Mouse (Mus musculus): Measurements from ENCODE around the gene Nsg2. TPM values are rescaled to one million over a fixed set of nuclear protein-coding genes. Genes with fewer than 3 reads are reported as not detected.

Gene Nsg2
- total and polyA plus RNA-seq, 2 experiments from 2014 or later = 1.2 to 3.7 TPM

GRCm38 (mm10) chr11:32008852-32009251 lies 8.6 kb downstream of the Nsg2 start:
- Histone ChIP-seq H3K36me3 (replicated peaks; ENCODE audit: control insufficient read depth, insufficient read depth, low read length) (no peaks in the 10 kb centered on the region), H3K27me3 (ENCODE audit: control insufficient read depth, insufficient read depth, low read length) (no peaks in the 10 kb centered on the region), H3K9ac (replicated peaks; ENCODE audit: low read depth, low read length) (no peak overlapping the region), H3K4me3 (ENCODE audit: low read depth, low read length) (no peak overlapping the region), H3K27ac (ENCODE audit: low read depth) (no peak overlapping the region), H3K4me2 (ENCODE audit: low read depth, low read length) (no peak overlapping the region), H3K9me3 (replicated peaks; ENCODE audit: control insufficient read depth, low read length) (peaks cover 11% of the 10 kb centered on the region; the same call in 1 of the 2 replicates), H3K4me1 (ENCODE audit: control insufficient read depth, insufficient read depth) (no peaks in the 10 kb centered on the region)
- 70% methylated on average over 3 of the region's 3 CpGs for WGBS
- ATAC-seq (ENCODE audit: insufficient read depth, low read depth) (no peak), DNase-seq (ENCODE audit: low spot score) (no peak)
- TF ChIP-seq EP300 (IDR thresholded peaks at IDR 0.05; ENCODE audit: low read depth) (no peak), CTCF (IDR thresholded peaks at IDR 0.05; ENCODE audit: low read depth) (no peak)

DNA sequence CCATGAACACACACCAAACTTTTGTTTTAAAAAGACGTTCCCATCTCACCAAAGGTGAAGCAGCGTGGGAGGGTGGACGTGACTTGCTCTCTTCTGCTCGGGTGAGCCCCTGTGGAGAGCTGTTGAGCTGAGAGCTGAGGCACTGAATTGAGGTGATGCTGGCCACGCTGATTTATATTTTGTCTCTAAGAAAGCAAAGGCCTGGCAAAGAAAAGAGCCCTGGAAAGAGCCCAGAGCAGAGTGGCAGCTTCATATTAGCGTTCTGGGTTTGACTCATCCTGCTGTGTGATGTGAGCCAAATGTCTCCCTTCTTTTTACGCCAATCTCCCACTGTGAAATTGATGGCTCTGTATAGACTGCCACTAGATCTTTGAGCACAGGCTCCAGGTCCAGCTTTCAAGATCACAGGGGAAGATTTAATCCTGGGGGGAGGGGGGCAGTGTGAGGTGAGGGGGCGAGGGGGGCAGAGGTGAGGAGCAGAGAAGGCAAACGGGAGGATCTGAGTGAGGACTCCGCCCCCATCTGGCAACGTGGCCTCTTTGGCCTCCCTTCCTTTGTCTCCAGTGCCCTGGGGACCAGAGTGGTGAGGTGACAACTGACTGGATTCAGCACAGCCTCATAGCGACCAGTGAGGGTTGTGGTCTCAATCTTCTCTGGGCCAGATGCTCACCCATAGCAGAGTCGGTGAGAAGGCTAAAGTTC lies 9.8 kb downstream of the Nsg2 start:
- Histone ChIP-seq H3K4me1 (ENCODE audit: control insufficient read depth, insufficient read depth) (no peaks in the 10 kb centered on the region), H3K36me3 (replicated peaks; ENCODE audit: control insufficient read depth, insufficient read depth, low read length) (no peaks in the 10 kb centered on the region), H3K27me3 (ENCODE audit: control insufficient read depth, insufficient read depth, low read length) (no peaks in the 10 kb centered on the region), H3K9ac (replicated peaks; ENCODE audit: low read depth, low read length) (no peak overlapping the region), H3K4me2 (ENCODE audit: low read depth, low read length) (no peak overlapping the region), H3K9me3 (replicated peaks; ENCODE audit: control insufficient read depth, low read length) (peaks cover 11% of the 10 kb centered on the region; the same call in 1 of the 2 replicates), H3K27ac (ENCODE audit: low read depth) (no peak overlapping the region), H3K4me3 (ENCODE audit: low read depth, low read length) (no peak overlapping the region)
- no peak for ATAC-seq (ENCODE audit: insufficient read depth, low read depth)
- DNase-seq (ENCODE audit: low spot score) = no peak
- no peak for TF ChIP-seq CTCF (IDR thresholded peaks at IDR 0.05; ENCODE audit: low read depth)
- TF ChIP-seq EP300 (IDR thresholded peaks at IDR 0.05; ENCODE audit: low read depth) = no peak
- 41% methylated on average over 13 of the region's 13 CpGs for WGBS

DNA sequence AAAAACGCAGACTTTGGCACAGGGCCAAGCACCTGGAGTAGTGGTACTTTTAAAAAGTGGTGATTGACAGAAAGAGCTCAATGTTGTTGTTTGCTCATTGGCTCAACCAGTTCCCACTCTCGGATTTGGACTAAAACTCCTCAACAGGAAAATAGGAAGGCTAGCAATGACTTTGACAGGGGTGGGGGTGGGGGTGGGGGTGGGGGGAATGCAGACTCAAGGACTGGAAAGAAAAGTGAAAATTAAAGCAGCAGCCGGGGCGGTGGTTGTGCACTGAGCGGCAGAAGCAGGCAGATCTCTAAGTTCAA lies 10.4 kb downstream of the Nsg2 start:
- 59% methylated on average over 5 of the region's 5 CpGs for WGBS
- no peak overlapping the region for H3K4me2 ChIP-seq (ENCODE audit: low read depth, low read length)
- no peaks in the 10 kb centered on the region for H3K4me1 ChIP-seq (ENCODE audit: control insufficient read depth, insufficient read depth)
- H3K36me3 ChIP-seq (replicated peaks; ENCODE audit: control insufficient read depth, insufficient read depth, low read length) = no peaks in the 10 kb centered on the region
- H3K9me3 ChIP-seq (replicated peaks; ENCODE audit: control insufficient read depth, low read length) = peaks cover 11% of the 10 kb centered on the region; the same call in 1 of the 2 replicates
- no peak for TF ChIP-seq CTCF (IDR thresholded peaks at IDR 0.05; ENCODE audit: low read depth)
- H3K27ac ChIP-seq (ENCODE audit: low read depth) = no peak overlapping the region
- no peak overlapping the region for H3K9ac ChIP-seq (replicated peaks; ENCODE audit: low read depth, low read length)
- DNase-seq (ENCODE audit: low spot score) = no peak
- ATAC-seq (ENCODE audit: insufficient read depth, low read depth) = no peak
- no peak overlapping the region for H3K4me3 ChIP-seq (ENCODE audit: low read depth, low read length)
- H3K27me3 ChIP-seq (ENCODE audit: control insufficient read depth, insufficient read depth, low read length) = no peaks in the 10 kb centered on the region

- ATAC-seq (ENCODE audit: insufficient read depth, low read depth) (no peak), DNase-seq (ENCODE audit: low spot score) (no peak)
- Histone ChIP-seq H3K27me3 (ENCODE audit: control insufficient read depth, insufficient read depth, low read length) (no peaks in the 10 kb centered on the region), H3K27ac (ENCODE audit: low read depth) (no peak overlapping the region), H3K36me3 (replicated peaks; ENCODE audit: control insufficient read depth, insufficient read depth, low read length) (no peaks in the 10 kb centered on the region), H3K9ac (replicated peaks; ENCODE audit: low read depth, low read length) (no peak overlapping the region), H3K4me2 (ENCODE audit: low read depth, low read length) (no peak overlapping the region), H3K4me3 (ENCODE audit: low read depth, low read length) (no peak overlapping the region), H3K9me3 (replicated peaks; ENCODE audit: control insufficient read depth, low read length) (peaks cover 6% of the 10 kb centered on the region; the same call in 1 of the 2 replicates), H3K4me1 (ENCODE audit: control insufficient read depth, insufficient read depth) (no peaks in the 10 kb centered on the region)
- TF ChIP-seq EP300 (IDR thresholded peaks at IDR 0.05; ENCODE audit: low read depth) = no peak
- no peak for TF ChIP-seq CTCF (IDR thresholded peaks at IDR 0.05; ENCODE audit: low read depth)
- WGBS = 66% methylated on average over 9 of the region's 9 CpGs
Measured at GRCm38 (mm10) chr11:32011867-32012603, 11.8 kb downstream of the Nsg2 start.

DNA sequence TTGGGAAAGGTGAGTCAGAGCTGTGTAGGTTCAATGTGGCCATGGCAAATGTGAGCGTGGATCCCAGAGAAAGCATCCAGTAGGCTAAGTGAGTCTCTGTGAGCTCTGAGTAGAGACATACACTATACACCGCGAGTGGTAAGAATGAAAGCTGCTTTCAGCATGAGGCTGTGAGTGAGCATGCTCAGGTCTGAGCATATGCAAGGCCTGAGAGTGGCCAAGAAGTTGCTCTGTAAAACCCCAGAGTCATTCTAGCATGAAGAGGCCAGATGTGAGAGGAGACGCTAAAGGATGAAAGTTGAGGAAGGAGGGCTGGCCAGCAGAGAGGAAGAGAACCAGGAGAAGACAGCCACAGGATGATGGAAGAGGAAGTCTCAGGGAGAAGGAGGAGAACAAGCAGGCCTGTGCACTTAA lies 12.8 kb downstream of the Nsg2 start:
- no peaks in the 10 kb centered on the region for H3K27me3 ChIP-seq (ENCODE audit: control insufficient read depth, insufficient read depth, low read length)
- DNase-seq (ENCODE audit: low spot score) (no peak), ATAC-seq (ENCODE audit: insufficient read depth, low read depth) (no peak)
- H3K36me3 ChIP-seq (replicated peaks; ENCODE audit: control insufficient read depth, insufficient read depth, low read length) = no peaks in the 10 kb centered on the region
- 76% methylated on average over 4 of the region's 4 CpGs for WGBS
- H3K27ac ChIP-seq (ENCODE audit: low read depth) = no peak overlapping the region; the same call in 1 of the 2 replicates
- no peak overlapping the region for H3K4me2 ChIP-seq (ENCODE audit: low read depth, low read length)
- no peak overlapping the region for H3K4me3 ChIP-seq (ENCODE audit: low read depth, low read length)
- H3K9ac ChIP-seq (replicated peaks; ENCODE audit: low read depth, low read length) = no peak overlapping the region
- TF ChIP-seq EP300 (IDR thresholded peaks at IDR 0.05; ENCODE audit: low read depth) (no peak), CTCF (IDR thresholded peaks at IDR 0.05; ENCODE audit: low read depth) (no peak)
- H3K9me3 ChIP-seq (replicated peaks; ENCODE audit: control insufficient read depth, low read length) = no peaks in the 10 kb centered on the region
- H3K4me1 ChIP-seq (ENCODE audit: control insufficient read depth, insufficient read depth) = no peaks in the 10 kb centered on the region
